Mouse (Mus musculus) ES-E14 (cell line): ENCODE measurements around the gene Cfap298.

Experiments
- HCFC1 ChIP-seq: IDR thresholded peaks from 2 replicates; pipeline ENCODE4 v1.6.1; 2012; ENCODE audit warnings: low read length, inconsistent platforms, borderline replicate concordance; ENCODE audit not compliant: insufficient read depth
- ZC3H11A ChIP-seq: IDR thresholded peaks from 2 replicates; pipeline ENCODE4 v1.6.1; 2012; ENCODE audit warnings: low read depth, mild to moderate bottlenecking, inconsistent platforms, low read length, borderline replicate concordance
- ZNF384 ChIP-seq: IDR thresholded peaks from 2 replicates; pipeline ENCODE4 v1.6.1; 2012; ENCODE audit warnings: low read depth, low read length, inconsistent platforms

DNA sequence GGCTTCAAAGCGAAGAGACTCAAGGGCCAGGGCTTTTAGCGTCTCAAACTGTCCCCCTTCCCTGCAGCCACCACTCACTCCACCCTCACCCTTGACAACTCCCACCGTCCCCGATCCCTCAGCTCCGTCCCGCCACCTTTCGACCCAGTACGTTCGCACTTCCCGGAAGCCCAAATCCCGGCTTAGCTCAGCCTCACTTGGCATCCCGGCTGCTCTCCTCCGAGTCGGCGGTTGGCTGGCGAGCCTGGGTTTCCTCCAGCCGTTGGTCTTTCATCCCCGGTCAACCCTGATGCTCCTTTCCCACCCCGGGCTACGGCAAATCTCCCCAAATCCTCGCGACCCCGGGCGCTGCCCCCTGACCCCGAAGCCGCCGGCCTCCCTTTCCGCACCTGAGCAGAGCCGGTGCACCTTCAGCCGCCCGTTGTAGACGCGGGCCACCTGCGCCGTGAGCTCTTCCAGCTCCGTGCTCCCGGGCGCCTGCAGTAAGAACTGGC lies 674 bp downstream of the Cfap298 start:
- TF ChIP-seq HCFC1 = no peak
- TF ChIP-seq ZNF384 = no peak
- TF ChIP-seq ZC3H11A = no peak
